Mouse (Mus musculus) midbrain, embryonic 14.5 days (tissue): ENCODE data around the gene Mfsd11. TPM values are rescaled to one million over a fixed set of nuclear protein-coding genes. Genes with fewer than 3 reads are reported as not detected.
A peak's percentile ranks its signal among the peaks of the same experiment; 100 is the strongest.

Experiments
- ATAC-seq: fragments of 200-750 bp; cut with Nextera tagmentation; 2 replicates; pipeline ENCODE4 v1.8.0; 2017; ENCODE audit warnings: moderate number of reproducible peaks, moderate library complexity; ENCODE audit not compliant: low FRiP score, low TSS enrichment
- DNase-seq: peaks from one replicate; pipeline ENCODE4 v3.0.0-alpha.2; 2015
- H3K27ac ChIP-seq: fragments of 300-500 bp; sonication (generic); replicated peaks from 2 replicates; pipeline ENCODE4 v1.5.1; 2014; ENCODE audit warnings: mild to moderate bottlenecking, low read depth, low read length, moderate library complexity
- H3K27me3 ChIP-seq: fragments of 300-500 bp; sonication (generic); 2 replicates; pipeline ENCODE4 v1.6.1; 2014; ENCODE audit warnings: low read length, control low read depth, mixed read lengths; ENCODE audit not compliant: control insufficient read depth, insufficient read depth
- H3K36me3 ChIP-seq: fragments of 300-500 bp; sonication (generic); 2 replicates; pipeline ENCODE4 v1.6.1; 2014; ENCODE audit warnings: low read length, control low read depth; ENCODE audit not compliant: control insufficient read depth, insufficient read depth
- H3K4me1 ChIP-seq: fragments of 300-500 bp; sonication (generic); 2 replicates; pipeline ENCODE4 v1.6.1; 2014; ENCODE audit warnings: mild to moderate bottlenecking, antibody characterized with exemption, low read length, control low read depth; ENCODE audit not compliant: control insufficient read depth, insufficient read depth
- H3K4me2 ChIP-seq: fragments of 300-500 bp; sonication (generic); 2 replicates; pipeline ENCODE4 v1.6.1; 2014; ENCODE audit warnings: mild to moderate bottlenecking, low read length, moderate library complexity
- H3K4me3 ChIP-seq: fragments of 300-500 bp; sonication (generic); replicated peaks from 2 replicates; pipeline ENCODE4 v1.5.1; 2014; ENCODE audit warnings: low read depth, low read length
- H3K9ac ChIP-seq: fragments of 300-500 bp; sonication (generic); replicated peaks from 2 replicates; pipeline ENCODE4 v1.6.1; 2014; ENCODE audit warnings: mild to moderate bottlenecking, low read length, moderate library complexity
- H3K9me3 ChIP-seq: fragments of 300-500 bp; sonication (generic); 2 replicates; pipeline ENCODE4 v1.6.1; 2016; ENCODE audit warnings: low read length, control low read depth, mixed read lengths; ENCODE audit not compliant: control insufficient read depth
- WGBS: fragments of 180-500 bp; shearing (Covaris S2); extraction: QIAGEN DNeasy Blood & Tissue Kit; methylation state at CpG from one replicate; pipeline ENCODE4 v1.1.7; 2014; 5-methylcytosine and 5-hydroxymethylcytosine counted together
- polyA plus RNA-seq: library from polyadenylated mRNA; unstranded; fragments of >200 nt; fragmentation: Nextera tagmentation; extraction: Ambion mirVana; gene quantifications from 2 replicates; pipeline ENCODE4 v1.2.1, GENCODE M21; 2014

Mfsd11 gene
- polyA plus RNA-seq: 51.3 and 52.8 TPM in 2 replicates

DNA sequence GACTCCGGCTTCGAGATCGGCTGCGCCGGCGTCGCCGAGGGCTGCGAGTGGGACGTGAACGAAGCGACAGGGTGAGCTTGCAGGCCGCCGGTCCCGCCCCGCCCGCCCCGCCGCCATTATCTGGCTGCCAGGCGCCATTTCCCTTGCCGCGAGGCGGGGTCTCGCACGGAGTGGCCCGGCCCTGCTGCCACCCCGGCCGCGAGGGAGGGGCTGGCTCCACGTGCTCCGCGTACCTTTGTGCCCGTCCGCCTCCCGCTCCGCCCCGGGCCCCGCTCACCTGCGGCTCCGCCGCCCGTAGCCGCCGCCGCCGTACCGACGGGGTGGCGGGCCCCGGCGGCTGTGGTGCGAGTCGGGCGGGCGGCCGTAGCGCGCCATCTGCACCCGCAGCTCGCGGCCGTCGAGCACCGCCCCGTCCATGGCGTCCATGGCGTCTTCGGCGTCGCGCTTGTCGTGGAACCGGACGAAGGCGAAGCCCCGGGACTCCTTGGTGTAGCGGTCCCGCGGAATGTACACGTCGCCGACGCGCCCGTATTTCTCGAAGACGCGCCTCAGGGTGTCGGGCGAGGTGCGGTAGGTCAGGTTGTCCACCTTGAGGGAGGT, at the start of gene Mfsd11:
TSS of gene Mfsd11 (plus strand) at position 150 of the 600 bp plus-strand sequence.
- H3K4me2 ChIP-seq: peak within 1 kb of the TSS; percentile 85
- peak within 1 kb of the TSS; percentile 96 for H3K27ac ChIP-seq
- ATAC-seq: peak; percentile 42
- DNase-seq: peak; percentile 86
- H3K4me1 ChIP-seq: peaks cover 26% of the 10 kb centered on the region
- peak within 1 kb of the TSS; percentile 96 for H3K4me3 ChIP-seq
- no peaks in the 10 kb centered on the region for H3K27me3 ChIP-seq
- peak within 1 kb of the TSS; percentile 93 for H3K9ac ChIP-seq
- peaks cover 42% of the 10 kb centered on the region for H3K36me3 ChIP-seq
- WGBS: under 1% methylated on average over 83 of the region's 91 CpGs
- H3K9me3 ChIP-seq: no peaks in the 10 kb centered on the region

DNA sequence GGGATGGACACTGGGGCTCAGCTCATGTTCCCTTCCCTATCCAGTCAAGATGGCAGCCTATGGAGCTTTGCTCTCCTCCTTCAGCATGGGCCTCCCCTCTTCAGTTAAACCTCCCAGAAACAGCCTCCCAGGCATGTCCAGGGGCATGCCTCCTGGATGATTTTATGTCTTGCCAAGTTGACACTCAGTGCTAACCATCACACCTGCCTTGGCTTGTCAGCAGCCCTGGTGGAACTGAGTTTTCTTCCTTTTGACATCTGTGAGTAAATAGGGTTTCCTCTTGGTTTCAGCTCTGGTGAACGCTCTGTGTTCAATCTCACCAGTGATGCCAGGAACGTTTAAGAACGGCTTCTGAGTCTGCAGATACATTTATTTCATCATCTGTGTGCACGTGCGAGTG, 49.5 kb upstream of the Mfsd11 start:
- Histone ChIP-seq H3K27me3 (no peaks in the 10 kb centered on the region), H3K36me3 (no peaks in the 10 kb centered on the region), H3K9ac (no peak overlapping the region), H3K9me3 (no peaks in the 10 kb centered on the region), H3K4me2 (no peak overlapping the region), H3K27ac (no peak overlapping the region), H3K4me3 (no peak overlapping the region), H3K4me1 (no peaks in the 10 kb centered on the region)
- WGBS: 89% methylated on average over 5 of the region's 5 CpGs
- ATAC-seq: no peak
- no peak for DNase-seq

DNA sequence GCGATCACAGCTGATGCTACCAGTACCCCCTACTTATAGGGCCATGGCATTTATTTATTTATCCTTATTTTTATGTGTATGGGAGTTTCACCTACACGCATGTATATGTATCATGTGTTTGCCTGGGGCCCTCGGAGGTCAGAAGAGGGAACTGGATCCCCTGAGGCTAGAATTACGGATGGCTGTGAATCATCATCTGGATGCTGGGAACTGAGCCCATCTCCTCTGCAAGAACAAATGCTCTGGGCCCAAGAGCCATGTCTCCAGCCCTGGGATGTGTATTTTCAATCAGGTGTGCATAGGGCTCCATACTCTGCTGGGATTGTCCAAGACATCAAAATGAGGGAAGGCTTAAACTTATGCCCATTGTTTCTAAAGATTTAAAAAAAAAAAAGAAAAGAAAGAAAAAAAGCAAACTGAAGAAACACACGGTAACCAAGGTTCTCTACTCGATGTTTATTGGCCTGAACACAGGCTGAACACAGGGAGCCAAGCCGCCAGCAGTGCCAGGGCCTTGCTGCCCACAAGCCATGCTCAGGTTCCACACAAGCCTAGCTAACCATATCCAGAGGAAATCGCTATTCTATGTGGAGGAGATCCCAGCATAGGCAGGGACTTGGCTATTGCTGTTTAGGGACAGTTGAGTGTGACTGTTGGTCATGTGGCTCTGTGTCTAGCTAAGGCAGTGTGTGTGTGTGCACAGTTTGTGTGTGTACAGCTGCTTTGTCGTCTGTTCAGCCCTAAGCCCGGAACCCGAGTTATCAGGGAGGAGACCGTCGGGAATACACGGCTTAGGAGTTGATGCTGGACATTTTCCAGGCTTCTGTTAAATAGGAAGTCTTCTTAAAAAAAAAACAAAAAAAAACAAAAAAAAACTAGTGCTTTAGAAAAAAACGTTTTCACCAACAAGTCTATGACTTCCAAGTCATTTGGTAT, 45.8 kb upstream of the Mfsd11 start:
- Histone ChIP-seq H3K4me3 (no peak overlapping the region), H3K27me3 (no peaks in the 10 kb centered on the region), H3K4me2 (no peak overlapping the region), H3K9ac (no peak overlapping the region), H3K36me3 (no peaks in the 10 kb centered on the region), H3K9me3 (no peaks in the 10 kb centered on the region), H3K27ac (no peak overlapping the region), H3K4me1 (peaks cover 14% of the 10 kb centered on the region)
- DNase-seq (no peak), ATAC-seq (no peak)
- WGBS: 83% methylated on average over 15 of the region's 15 CpGs

DNA sequence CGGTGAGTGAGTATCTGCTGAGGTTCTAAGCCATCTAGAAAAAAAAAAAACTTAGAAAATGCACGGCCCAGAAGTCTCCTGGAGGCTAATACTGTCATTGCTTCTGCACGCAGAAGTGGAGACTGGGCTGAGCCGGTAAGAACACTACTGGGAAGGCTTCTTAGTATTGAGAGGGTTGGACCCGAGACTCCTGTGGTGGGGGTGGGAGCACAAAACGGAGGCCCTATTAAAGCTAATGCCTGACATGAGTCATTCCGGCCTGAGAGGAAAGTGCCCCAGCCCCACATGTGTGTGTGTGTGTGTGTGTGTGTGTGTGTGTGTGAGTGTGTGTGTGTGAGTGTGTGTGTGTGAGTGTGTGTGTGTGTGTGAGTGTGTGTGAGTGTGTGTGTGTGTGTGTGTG, 45.1 kb upstream of the Mfsd11 start:
- WGBS: 61% methylated on average over 7 of the region's 7 CpGs
- Histone ChIP-seq H3K4me2 (no peak overlapping the region), H3K9ac (no peak overlapping the region), H3K4me1 (peaks cover 20% of the 10 kb centered on the region), H3K9me3 (no peaks in the 10 kb centered on the region), H3K27ac (no peak overlapping the region), H3K36me3 (no peaks in the 10 kb centered on the region), H3K27me3 (no peaks in the 10 kb centered on the region), H3K4me3 (no peak overlapping the region)
- no peak for DNase-seq
- ATAC-seq: no peak

GRCm38 (mm10) chr11:116807526-116807925, 44.7 kb upstream of the Mfsd11 start:
- ATAC-seq: no peak
- H3K9ac ChIP-seq: no peak overlapping the region
- no peak overlapping the region for H3K4me2 ChIP-seq
- H3K9me3 ChIP-seq: no peaks in the 10 kb centered on the region
- peak overlapping the region; percentile 21; the same call in 1 of the 2 replicates for H3K27ac ChIP-seq
- H3K4me1 ChIP-seq: peaks cover 24% of the 10 kb centered on the region
- no peaks in the 10 kb centered on the region for H3K36me3 ChIP-seq
- WGBS: 62% methylated on average over 3 of the region's 3 CpGs
- no peak for DNase-seq
- no peak overlapping the region for H3K4me3 ChIP-seq
- H3K27me3 ChIP-seq: no peaks in the 10 kb centered on the region

GRCm38 (mm10) chr11:116807938-116808606, 44.2 kb upstream of the Mfsd11 start:
- H3K4me3 ChIP-seq: no peak overlapping the region
- no peak overlapping the region for H3K4me2 ChIP-seq
- H3K36me3 ChIP-seq: no peaks in the 10 kb centered on the region
- 25% methylated on average over 7 of the region's 7 CpGs for WGBS
- peaks cover 29% of the 10 kb centered on the region for H3K4me1 ChIP-seq
- no peaks in the 10 kb centered on the region for H3K27me3 ChIP-seq
- ATAC-seq (no peak), DNase-seq (peak; percentile 93)
- peak overlapping the region; percentile 21; the same call in 1 of the 2 replicates for H3K27ac ChIP-seq
- no peak overlapping the region for H3K9ac ChIP-seq
- no peaks in the 10 kb centered on the region for H3K9me3 ChIP-seq

DNA sequence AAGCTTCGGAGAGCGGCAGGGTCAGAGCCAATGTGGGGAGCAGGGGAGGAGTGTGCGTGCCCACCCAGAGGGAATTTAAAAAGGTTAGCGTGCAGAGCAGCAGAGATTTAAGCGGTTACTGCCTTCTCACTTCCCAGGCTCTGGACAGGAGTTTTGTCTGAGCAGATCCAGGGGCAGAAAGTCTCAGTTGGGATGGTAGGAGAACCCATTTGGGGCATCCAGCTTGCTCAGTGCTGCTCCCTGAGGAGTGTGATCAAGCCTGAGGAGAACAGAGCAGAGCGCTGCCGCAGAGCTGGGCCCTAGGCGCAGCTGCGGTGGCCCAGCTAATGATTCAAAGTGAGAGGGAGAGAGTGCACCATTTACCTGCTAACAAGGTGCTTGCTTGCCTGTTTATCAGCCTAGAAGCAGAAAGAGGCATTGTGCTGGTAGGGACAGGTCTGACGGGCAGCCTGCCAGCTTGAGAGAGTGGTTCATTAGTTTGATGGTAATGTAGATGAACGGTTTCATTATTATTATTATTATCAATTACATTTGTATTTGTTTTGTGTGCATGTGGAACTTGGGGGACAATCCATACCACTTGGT, 43.3 kb upstream of the Mfsd11 start:
- Histone ChIP-seq H3K36me3 (no peaks in the 10 kb centered on the region), H3K9me3 (no peaks in the 10 kb centered on the region), H3K9ac (no peak overlapping the region), H3K27me3 (no peaks in the 10 kb centered on the region), H3K4me3 (no peak overlapping the region), H3K27ac (no peak overlapping the region), H3K4me2 (no peak overlapping the region), H3K4me1 (peaks cover 37% of the 10 kb centered on the region)
- DNase-seq (no peak), ATAC-seq (no peak)
- 76% methylated on average over 11 of the region's 11 CpGs for WGBS

- DNase-seq (no peak), ATAC-seq (no peak)
- Histone ChIP-seq H3K36me3 (no peaks in the 10 kb centered on the region), H3K27me3 (no peaks in the 10 kb centered on the region), H3K4me1 (peaks cover 44% of the 10 kb centered on the region), H3K4me3 (no peak overlapping the region), H3K9ac (no peak overlapping the region), H3K9me3 (no peaks in the 10 kb centered on the region), H3K4me2 (no peak overlapping the region), H3K27ac (peak overlapping the region; percentile 99)
- 85% methylated on average over 8 of the region's 8 CpGs for WGBS
These were observed 42.7 kb upstream of the Mfsd11 start for GRCm38 (mm10) chr11:116809520-116809919.
